ENCODE assay signal across 13 mouse cellular contexts in genomic region chr7:4793248-4793647, GRCm38 (mm10). TPM values are rescaled to one million over a fixed set of nuclear protein-coding genes. Genes with fewer than 3 reads are reported as not detected.
DNase-seq lines count a peak whose midpoint lies in the region; ATAC-seq and TF ChIP-seq lines count a peak whose summit lies in the region.
"Not testable (repeated sequence)": the region's sequence is repeated elsewhere in the genome, so short reads cannot be mapped to it uniquely, and the experiment has no call there.
"Had no signal": no experiment of that assay in that cellular context is flagged by ENCODE, and none has a peak within 500 bp of the region (broad histone marks: within the 10 kb centered on the region; RNA-seq: fewer than 3 reads in every experiment).

No protein-coding gene starts in this region.

- not testable (repeated sequence) for H3K4me1 ChIP-seq in cerebellum, adult 2 months (ENCODE audit: control insufficient read depth, insufficient read depth, low read length); heart, postnatal 0 days (ENCODE audit: control insufficient read depth, insufficient read depth)
- H3K4me1 ChIP-seq in forebrain, embryonic 13.5 days = peaks cover 31% of the 10 kb centered on the region
- H3K4me1 ChIP-seq in kidney, embryonic 14.5 days (ENCODE audit: control insufficient read depth, insufficient read depth, low read length) = peaks cover 13% of the 10 kb centered on the region; the same call in 1 of the 2 replicates
- peaks cover 15% of the 10 kb centered on the region for H3K4me1 ChIP-seq in liver, adult 2 months (ENCODE audit: control insufficient read depth, insufficient read depth, low read length)
- peaks cover 53% of the 10 kb centered on the region for H3K4me1 ChIP-seq in megakaryocyte, embryonic 14.5 days
- H3K4me1 ChIP-seq in neural tube, embryonic 15.5 days = peaks cover 29% of the 10 kb centered on the region

- not testable (repeated sequence) for TF ChIP-seq CTCF in cerebellum, adult 2 months (IDR thresholded peaks at IDR 0.05; ENCODE audit: borderline replicate concordance, insufficient read depth, low read depth, low read length); heart, postnatal 0 days (IDR thresholded peaks at IDR 0.05; ENCODE audit: low read depth); liver, adult 2 months (IDR thresholded peaks at IDR 0.05; ENCODE audit: low read depth, low read length)

- 0 out of 2 replicates have a peak, but pooled peaks have one; percentile 2 for ATAC-seq in forebrain, embryonic 13.5 days
- peak; percentile 5; the same call in 1 of the 2 replicates for ATAC-seq in heart, postnatal 0 days (ENCODE audit: insufficient read depth, low read depth)
- not testable (repeated sequence) for ATAC-seq in kidney, embryonic 14.5 days (ENCODE audit: low FRiP score, low TSS enrichment)
- ATAC-seq in neural tube, embryonic 15.5 days (ENCODE audit: low FRiP score) = peak; percentile 23

- peak overlapping the region; percentile 99 for H3K4me3 ChIP-seq in cerebellum, adult 2 months (replicated peaks; ENCODE audit: insufficient read depth, low read depth, low read length)
- H3K4me3 ChIP-seq in forebrain, embryonic 13.5 days = peak overlapping the region; percentile 93
- peak overlapping the region; percentile 74 for H3K4me3 ChIP-seq in heart, postnatal 0 days (ENCODE audit: low read depth, low read length)
- H3K4me3 ChIP-seq in kidney, embryonic 14.5 days (ENCODE audit: low read length) = peak overlapping the region; percentile 93
- peak overlapping the region; percentile 82 for H3K4me3 ChIP-seq in liver, adult 2 months (ENCODE audit: insufficient read depth, low read depth, low read length)
- H3K4me3 ChIP-seq in megakaryocyte, embryonic 14.5 days (replicated peaks) = peak overlapping the region; percentile 99
- H3K4me3 ChIP-seq in neural tube, embryonic 15.5 days (replicated peaks) = peak overlapping the region; percentile 88

- H3K9me3 ChIP-seq in forebrain, embryonic 13.5 days (replicated peaks); heart, postnatal 0 days (replicated peaks; ENCODE audit: control insufficient read depth, low read length); kidney, embryonic 14.5 days (ENCODE audit: control insufficient read depth, low read length); megakaryocyte, embryonic 14.5 days; neural tube, embryonic 15.5 days (replicated peaks): not testable (repeated sequence)

- H3K27ac ChIP-seq in cerebellum, adult 2 months (ENCODE audit: insufficient read depth, low read length) = peak overlapping the region; percentile 62; the same call in 1 of the 2 replicates
- H3K27ac ChIP-seq in forebrain, embryonic 13.5 days = peak overlapping the region; percentile 87
- H3K27ac ChIP-seq in heart, postnatal 0 days (ENCODE audit: low read depth) = peak overlapping the region; percentile 95
- peak overlapping the region; percentile 94 for H3K27ac ChIP-seq in kidney, embryonic 14.5 days (ENCODE audit: low read depth, low read length)
- H3K27ac ChIP-seq in liver, adult 2 months (replicated peaks; ENCODE audit: insufficient read depth, low read depth, low read length) = peak overlapping the region; percentile 65; the same call in 1 of the 2 replicates
- H3K27ac ChIP-seq in neural tube, embryonic 15.5 days (replicated peaks) = peak overlapping the region; percentile 90

- peak overlapping the region; percentile 88 for H3K4me2 ChIP-seq in forebrain, embryonic 13.5 days
- H3K4me2 ChIP-seq in heart, postnatal 0 days (ENCODE audit: low read depth, low read length) = peak overlapping the region; percentile 79
- H3K4me2 ChIP-seq in kidney, embryonic 14.5 days (replicated peaks; ENCODE audit: low read depth, low read length) = peak overlapping the region; percentile 90
- H3K4me2 ChIP-seq in neural tube, embryonic 15.5 days = peak overlapping the region; percentile 71

- not testable (repeated sequence) for H3K27me3 ChIP-seq in cerebellum, adult 2 months (ENCODE audit: control insufficient read depth, insufficient read depth, low read length); heart, postnatal 0 days (ENCODE audit: control insufficient read depth, insufficient read depth, low read length); kidney, embryonic 14.5 days (ENCODE audit: control insufficient read depth, insufficient read depth, low read length); liver, adult 2 months (ENCODE audit: control insufficient read depth, insufficient read depth, low read length); megakaryocyte, embryonic 14.5 days (replicated peaks); neural tube, embryonic 15.5 days (replicated peaks)
- peaks cover 19% of the 10 kb centered on the region for H3K27me3 ChIP-seq in forebrain, embryonic 13.5 days

- under 1% methylated on average over 31 of the region's 31 CpGs for WGBS in cerebellum, adult 2 months
- 2% methylated on average over 31 of the region's 31 CpGs for WGBS in forebrain, embryonic 13.5 days
- whole genome bisulfite sequencing in heart, postnatal 0 days = 1% methylated on average over 31 of the region's 31 CpGs
- 1% methylated on average over 31 of the region's 31 CpGs for WGBS in kidney, embryonic 14.5 days
- under 1% methylated on average over 31 of the region's 31 CpGs for WGBS in liver, adult 2 months
- WGBS in neural tube, embryonic 15.5 days = under 1% methylated on average over 30 of the region's 31 CpGs

- DNase-seq in B cell, adult 2 months = peak; percentile 23 to 27
- not testable (repeated sequence) for DNase-seq in cerebellum, adult 2 months; heart, postnatal 0 days (ENCODE audit: low spot score); liver, adult 2 months (ENCODE audit: extremely low read depth, low read depth, low spot score)

- TF ChIP-seq EP300 in heart, postnatal 0 days (IDR thresholded peaks at IDR 0.05; ENCODE audit: low read depth) = not testable (repeated sequence)

- H3K79me2 ChIP-seq in liver, adult 2 months (ENCODE audit: control insufficient read depth, insufficient read depth, low read length) = not testable (repeated sequence)

- H3K9ac ChIP-seq in forebrain, embryonic 13.5 days = peak overlapping the region; percentile 99
- H3K9ac ChIP-seq in heart, postnatal 0 days (replicated peaks; ENCODE audit: low read depth, low read length) = peak overlapping the region; percentile 88
- peak overlapping the region; percentile 97 for H3K9ac ChIP-seq in kidney, embryonic 14.5 days (ENCODE audit: low read depth, low read length)
- peak overlapping the region; percentile 86 for H3K9ac ChIP-seq in liver, adult 2 months (ENCODE audit: low read depth, low read length)
- peak overlapping the region; percentile 95 for H3K9ac ChIP-seq in neural tube, embryonic 15.5 days (replicated peaks)

- peaks cover 43% of the 10 kb centered on the region for H3K36me3 ChIP-seq in forebrain, embryonic 13.5 days (ENCODE audit: poor library complexity, severe bottlenecking)
- H3K36me3 ChIP-seq in heart, postnatal 0 days (replicated peaks; ENCODE audit: control insufficient read depth, insufficient read depth, low read length) = peaks cover 33% of the 10 kb centered on the region
- H3K36me3 ChIP-seq in kidney, embryonic 14.5 days (ENCODE audit: control insufficient read depth, insufficient read depth, low read length) = peaks cover 37% of the 10 kb centered on the region
- H3K36me3 ChIP-seq in liver, adult 2 months (ENCODE audit: control insufficient read depth, insufficient read depth, low read length) = peaks cover 12% of the 10 kb centered on the region; the same call in 1 of the 2 replicates
- H3K36me3 ChIP-seq in megakaryocyte, embryonic 14.5 days (replicated peaks; ENCODE audit: low read length) = peaks cover 44% of the 10 kb centered on the region
- H3K36me3 ChIP-seq in neural tube, embryonic 15.5 days = peaks cover 38% of the 10 kb centered on the region

- TF ChIP-seq POLR2A in cerebellum, adult 2 months (IDR thresholded peaks at IDR 0.05; ENCODE audit: borderline replicate concordance, insufficient read depth, low read length); liver, adult 2 months (IDR thresholded peaks at IDR 0.05; ENCODE audit: extremely low read depth, insufficient read depth, low read length): not testable (repeated sequence)

RNA-seq across cellular contexts. Expression of gene Rpl28, which starts 0.6 kb away (rescaled TPM):
- 268 and 296 TPM in 2 replicates for polyA plus RNA-seq in cerebellum, adult 2 months (2012; rRNA removed)
- polyA plus RNA-seq in forebrain, embryonic 13.5 days (2015; fragmentation: Nextera tagmentation; extraction: Ambion mirVana) = 244 and 284 TPM in 2 replicates
- total RNA-seq in heart, postnatal 0 days (2014; rRNA removed; ENCODE audit: low replicate concordance) = 141 and 173 TPM in 2 replicates
- polyA plus RNA-seq in heart, postnatal 0 days (2015; fragmentation: Nextera tagmentation; extraction: Ambion mirVana) = 259 and 269 TPM in 2 replicates
- polyA plus RNA-seq in kidney, embryonic 14.5 days (2014; fragmentation: Nextera tagmentation; extraction: Ambion mirVana) = 251 and 292 TPM in 2 replicates
- total RNA-seq in liver, adult 2 months (2014; rRNA removed) = 58.4 and 69.2 TPM in 2 replicates
- 211 and 226 TPM in 2 replicates for polyA plus RNA-seq in liver, adult 2 months (2012; rRNA removed)
- polyA plus RNA-seq in megakaryocyte, embryonic 14.5 days (2012; ENCODE audit: insufficient read depth, low replicate concordance) = 3,598 and 12,997 TPM in 2 replicates
- 224 and 255 TPM in 2 replicates for polyA plus RNA-seq in neural tube, embryonic 15.5 days (2015; fragmentation: Nextera tagmentation; extraction: Ambion mirVana)

RNA-seq across cellular contexts. Expression of gene Tmem238, which starts 3.8 kb away (rescaled TPM):
- polyA plus RNA-seq in cerebellum, adult 2 months (2012; rRNA removed) = 13.2 and 15.6 TPM in 2 replicates
- 2.6 and 2.7 TPM in 2 replicates for polyA plus RNA-seq in forebrain, embryonic 13.5 days (2015; fragmentation: Nextera tagmentation; extraction: Ambion mirVana)
- 2.2 and 21.0 TPM in 2 replicates for total RNA-seq in heart, postnatal 0 days (2014; rRNA removed; ENCODE audit: low replicate concordance)
- 8.0 and 8.6 TPM in 2 replicates for polyA plus RNA-seq in heart, postnatal 0 days (2015; fragmentation: Nextera tagmentation; extraction: Ambion mirVana)
- 6.9 and 8.2 TPM in 2 replicates for polyA plus RNA-seq in kidney, embryonic 14.5 days (2014; fragmentation: Nextera tagmentation; extraction: Ambion mirVana)
- 16.4 and 17.3 TPM in 2 replicates for total RNA-seq in liver, adult 2 months (2014; rRNA removed)
- polyA plus RNA-seq in liver, adult 2 months (2012; rRNA removed) = 73.2 and 92.1 TPM in 2 replicates
- 29.3 and 145 TPM in 2 replicates for polyA plus RNA-seq in megakaryocyte, embryonic 14.5 days (2012; ENCODE audit: insufficient read depth, low replicate concordance)
- 6.8 and 9.9 TPM in 2 replicates for polyA plus RNA-seq in neural tube, embryonic 15.5 days (2015; fragmentation: Nextera tagmentation; extraction: Ambion mirVana)

RNA-seq across cellular contexts. Expression of gene Tmem190, which starts 10.5 kb away (rescaled TPM):
- not detected in 2 replicates for polyA plus RNA-seq in cerebellum, adult 2 months (2012; rRNA removed)
- polyA plus RNA-seq in forebrain, embryonic 13.5 days (2015; fragmentation: Nextera tagmentation; extraction: Ambion mirVana) = not detected in 2 replicates
- total RNA-seq in heart, postnatal 0 days (2014; rRNA removed; ENCODE audit: low replicate concordance) = not detected in 2 replicates
- not detected in 2 replicates for polyA plus RNA-seq in heart, postnatal 0 days (2015; fragmentation: Nextera tagmentation; extraction: Ambion mirVana)
- 0.63 TPM in 1 of 2 replicates, not detected in the other for polyA plus RNA-seq in kidney, embryonic 14.5 days (2014; fragmentation: Nextera tagmentation; extraction: Ambion mirVana)
- not detected in 2 replicates for total RNA-seq in liver, adult 2 months (2014; rRNA removed)
- not detected in 2 replicates for polyA plus RNA-seq in liver, adult 2 months (2012; rRNA removed)
- polyA plus RNA-seq in megakaryocyte, embryonic 14.5 days (2012; ENCODE audit: insufficient read depth, low replicate concordance) = not detected in 2 replicates
- polyA plus RNA-seq in neural tube, embryonic 15.5 days (2015; fragmentation: Nextera tagmentation; extraction: Ambion mirVana) = not detected in 2 replicates
- total RNA-seq: adrenal gland, postnatal 14 days; gastrocnemius, postnatal 14 days; heart, postnatal 4 days; layer of hippocampus, adult 18-20 months; left cerebral cortex, postnatal 25 days had no signal

RNA-seq across cellular contexts. Expression of gene Il11, which starts 10.6 kb away (rescaled TPM):
- polyA plus RNA-seq in cerebellum, adult 2 months (2012; rRNA removed) = 1.2 TPM in 2 replicates
- polyA plus RNA-seq in forebrain, embryonic 13.5 days (2015; fragmentation: Nextera tagmentation; extraction: Ambion mirVana) = 0.17 and 0.40 TPM in 2 replicates
- not detected in 2 replicates for total RNA-seq in heart, postnatal 0 days (2014; rRNA removed; ENCODE audit: low replicate concordance)
- not detected in 2 replicates for polyA plus RNA-seq in heart, postnatal 0 days (2015; fragmentation: Nextera tagmentation; extraction: Ambion mirVana)
- polyA plus RNA-seq in kidney, embryonic 14.5 days (2014; fragmentation: Nextera tagmentation; extraction: Ambion mirVana) = 0.31 TPM in 1 of 2 replicates, not detected in the other
- not detected in 2 replicates for total RNA-seq in liver, adult 2 months (2014; rRNA removed)
- polyA plus RNA-seq in liver, adult 2 months (2012; rRNA removed) = 0.09 TPM in 1 of 2 replicates, not detected in the other
- polyA plus RNA-seq in megakaryocyte, embryonic 14.5 days (2012; ENCODE audit: insufficient read depth, low replicate concordance) = 0.26 and 1.9 TPM in 2 replicates
- polyA plus RNA-seq in neural tube, embryonic 15.5 days (2015; fragmentation: Nextera tagmentation; extraction: Ambion mirVana) = 0.90 and 1.0 TPM in 2 replicates
- total RNA-seq: adrenal gland, postnatal 14 days had no signal

RNA-seq across cellular contexts. Expression of gene Ube2s, which starts 19.1 kb away (rescaled TPM):
- polyA plus RNA-seq in cerebellum, adult 2 months (2012; rRNA removed) = 179 and 211 TPM in 2 replicates
- polyA plus RNA-seq in forebrain, embryonic 13.5 days (2015; fragmentation: Nextera tagmentation; extraction: Ambion mirVana) = 398 and 454 TPM in 2 replicates
- total RNA-seq in heart, postnatal 0 days (2014; rRNA removed; ENCODE audit: low replicate concordance) = 440 and 486 TPM in 2 replicates
- 156 and 174 TPM in 2 replicates for polyA plus RNA-seq in heart, postnatal 0 days (2015; fragmentation: Nextera tagmentation; extraction: Ambion mirVana)
- polyA plus RNA-seq in kidney, embryonic 14.5 days (2014; fragmentation: Nextera tagmentation; extraction: Ambion mirVana) = 465 and 546 TPM in 2 replicates
- 22.4 and 24.2 TPM in 2 replicates for total RNA-seq in liver, adult 2 months (2014; rRNA removed)
- polyA plus RNA-seq in liver, adult 2 months (2012; rRNA removed) = 45.9 and 74.3 TPM in 2 replicates
- 217 and 258 TPM in 2 replicates for polyA plus RNA-seq in megakaryocyte, embryonic 14.5 days (2012; ENCODE audit: insufficient read depth, low replicate concordance)
- polyA plus RNA-seq in neural tube, embryonic 15.5 days (2015; fragmentation: Nextera tagmentation; extraction: Ambion mirVana) = 252 and 275 TPM in 2 replicates

Comparison
In these comparisons a context has a peak if more than half of its experiments do, and no peak if none do; other contexts are left out.
1. RNA of gene Rpl28, which starts 0.6 kb away (polyA plus RNA-seq): 3,598 to 12,997 TPM in megakaryocyte, embryonic 14.5 days; 268 to 296 TPM in cerebellum, adult 2 months, 251 to 292 TPM in kidney, embryonic 14.5 days, 244 to 284 TPM in forebrain, embryonic 13.5 days, 259 to 269 TPM in heart, postnatal 0 days, 224 to 255 TPM in neural tube, embryonic 15.5 days and 211 to 226 TPM in liver, adult 2 months; every median in the first group is over 10 times any median in the second.
2. Peak in every context shown above with its lines, with median percentiles within 50 percentile points of each other: H3K27ac ChIP-seq, H3K4me3 ChIP-seq, H3K4me2 ChIP-seq and H3K9ac ChIP-seq.